In the genomic region with DNA sequence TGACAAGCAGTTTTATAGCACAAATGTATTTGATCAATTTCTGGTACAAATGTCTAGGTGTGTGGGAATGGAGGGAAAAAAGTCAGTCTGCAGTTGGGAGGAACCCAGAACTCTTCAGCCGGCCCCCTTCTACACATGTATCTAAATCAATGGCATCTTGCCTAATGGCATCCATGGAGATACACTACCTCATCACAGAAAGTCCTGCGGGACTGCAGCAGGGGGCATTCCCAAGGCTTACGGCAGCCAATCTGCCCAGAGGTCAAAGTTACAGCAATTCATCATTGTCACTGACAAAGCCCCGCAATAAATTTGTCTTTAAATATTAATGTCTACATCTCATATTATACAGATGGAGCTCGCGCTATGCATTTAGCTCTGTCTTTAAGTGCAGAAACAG, we compare ENCODE assay signal across 23 mouse cellular contexts.
A peak's percentile ranks its signal among the peaks of the same experiment; 100 is the strongest.
DNase-seq lines count a peak whose midpoint lies in the region; ATAC-seq lines count a peak whose summit lies in the region.
"Had no signal": no experiment of that assay in that cellular context is flagged by ENCODE, and none has a peak within 500 bp of the region (broad histone marks: within the 10 kb centered on the region; RNA-seq: fewer than 3 reads in every experiment).

No protein-coding gene starts in this region.

- no peaks in the 10 kb centered on the region for H3K36me3 ChIP-seq in intestine, embryonic 14.5 days (ENCODE audit: control insufficient read depth, insufficient read depth, low read length)
- no peaks in the 10 kb centered on the region for H3K36me3 ChIP-seq in intestine, embryonic 16.5 days (ENCODE audit: control insufficient read depth, insufficient read depth, low read length)
- no peaks in the 10 kb centered on the region for H3K36me3 ChIP-seq in hindbrain, embryonic 14.5 days (replicated peaks; ENCODE audit: control insufficient read depth, insufficient read depth)
- H3K36me3 ChIP-seq in neural tube, embryonic 13.5 days = no peaks in the 10 kb centered on the region
- no peaks in the 10 kb centered on the region for H3K36me3 ChIP-seq in forebrain, embryonic 15.5 days
- H3K36me3 ChIP-seq: G1E; heart, embryonic 15.5 days; kidney, embryonic 15.5 days; stomach, embryonic 15.5 days had no signal

- 0 out of 2 replicates have a peak, but pooled peaks have one; percentile 60 for ATAC-seq in intestine, embryonic 14.5 days (replicated peaks; ENCODE audit: low FRiP score, low TSS enrichment, low read depth)
- ATAC-seq in intestine, embryonic 16.5 days = no peak
- ATAC-seq in hindbrain, embryonic 14.5 days (ENCODE audit: low FRiP score) = 0 out of 2 replicates have a peak, but pooled peaks have one; percentile 51
- ATAC-seq in neural tube, embryonic 13.5 days (ENCODE audit: low read depth) = peak; percentile 69
- ATAC-seq in forebrain, embryonic 15.5 days (replicated peaks) = no peak

- 36% methylated on average over 6 of the region's 6 CpGs for WGBS in intestine, embryonic 14.5 days
- WGBS in intestine, embryonic 16.5 days = 35% methylated on average over 6 of the region's 6 CpGs
- WGBS in hindbrain, embryonic 14.5 days = 34% methylated on average over 6 of the region's 6 CpGs
- 35% methylated on average over 6 of the region's 6 CpGs for WGBS in neural tube, embryonic 13.5 days
- WGBS in forebrain, embryonic 15.5 days = 80% methylated on average over 6 of the region's 6 CpGs

- H3K27ac ChIP-seq in intestine, embryonic 14.5 days (ENCODE audit: low read depth) = no peak overlapping the region
- H3K27ac ChIP-seq in intestine, embryonic 16.5 days (ENCODE audit: low read length) = no peak overlapping the region
- no peak overlapping the region for H3K27ac ChIP-seq in hindbrain, embryonic 14.5 days
- no peak overlapping the region for H3K27ac ChIP-seq in neural tube, embryonic 13.5 days (replicated peaks)
- no peak overlapping the region for H3K27ac ChIP-seq in forebrain, embryonic 15.5 days (replicated peaks)
- H3K27ac ChIP-seq: heart, embryonic 15.5 days; kidney, embryonic 15.5 days; left cerebral cortex, adult 2 months; stomach, embryonic 15.5 days had no signal

- H3K9ac ChIP-seq in intestine, embryonic 14.5 days (ENCODE audit: low read length) = no peak overlapping the region
- H3K9ac ChIP-seq in intestine, embryonic 16.5 days (ENCODE audit: low read depth, low read length) = no peak overlapping the region
- no peak overlapping the region for H3K9ac ChIP-seq in hindbrain, embryonic 14.5 days
- no peak overlapping the region for H3K9ac ChIP-seq in neural tube, embryonic 13.5 days
- H3K9ac ChIP-seq in forebrain, embryonic 15.5 days (replicated peaks) = no peak overlapping the region
- H3K9ac ChIP-seq: heart, embryonic 15.5 days; kidney, embryonic 15.5 days; stomach, embryonic 15.5 days had no signal

- H3K4me3 ChIP-seq in intestine, embryonic 14.5 days (ENCODE audit: low read depth, low read length) = no peak overlapping the region
- H3K4me3 ChIP-seq in intestine, embryonic 16.5 days (ENCODE audit: low read length) = no peak overlapping the region
- H3K4me3 ChIP-seq in hindbrain, embryonic 14.5 days (replicated peaks; ENCODE audit: low read length) = no peak overlapping the region
- H3K4me3 ChIP-seq in neural tube, embryonic 13.5 days = no peak overlapping the region
- H3K4me3 ChIP-seq in forebrain, embryonic 15.5 days = no peak overlapping the region
- H3K4me3 ChIP-seq: heart, embryonic 15.5 days; kidney, embryonic 15.5 days; left cerebral cortex, adult 2 months; stomach, embryonic 15.5 days had no signal

- no peak for DNase-seq in intestine, embryonic 14.5 days (ENCODE audit: low spot score)
- peak; percentile 14 for DNase-seq in adipocyte (ENCODE audit: low spot score)
- no peak for DNase-seq in hindbrain, embryonic 14.5 days (ENCODE audit: low spot score)
- no peak for DNase-seq in ovary, adult 18-20 months (ENCODE audit: low spot score)
- DNase-seq: B cell, adult 2 months; cerebellum, adult 8-10 months; gastrocnemius, postnatal 36 days; heart, postnatal 4 days; kidney, adult 11 months; kidney, postnatal 4 days; lung, postnatal 10 days; right cerebral cortex, adult 18-20 months; thymus, postnatal 25 days had no signal

- no peaks in the 10 kb centered on the region for H3K9me3 ChIP-seq in intestine, embryonic 14.5 days (ENCODE audit: control insufficient read depth, low read length)
- no peaks in the 10 kb centered on the region for H3K9me3 ChIP-seq in intestine, embryonic 16.5 days (ENCODE audit: control insufficient read depth, low read length)
- no peaks in the 10 kb centered on the region for H3K9me3 ChIP-seq in hindbrain, embryonic 14.5 days (ENCODE audit: control insufficient read depth, low read length)
- H3K9me3 ChIP-seq in neural tube, embryonic 13.5 days = no peaks in the 10 kb centered on the region
- H3K9me3 ChIP-seq in forebrain, embryonic 15.5 days = no peaks in the 10 kb centered on the region
- H3K9me3 ChIP-seq: G1E; heart, embryonic 15.5 days; kidney, embryonic 15.5 days; stomach, embryonic 15.5 days had no signal

- H3K27me3 ChIP-seq in intestine, embryonic 14.5 days (replicated peaks; ENCODE audit: control insufficient read depth, insufficient read depth, low read length) = no peaks in the 10 kb centered on the region
- H3K27me3 ChIP-seq in intestine, embryonic 16.5 days (replicated peaks; ENCODE audit: control insufficient read depth, insufficient read depth, low read length) = no peaks in the 10 kb centered on the region
- H3K27me3 ChIP-seq in hindbrain, embryonic 14.5 days (ENCODE audit: control insufficient read depth, insufficient read depth, low read length) = no peaks in the 10 kb centered on the region
- H3K27me3 ChIP-seq in neural tube, embryonic 13.5 days = no peaks in the 10 kb centered on the region
- no peaks in the 10 kb centered on the region for H3K27me3 ChIP-seq in forebrain, embryonic 15.5 days
- H3K27me3 ChIP-seq: CH12.LX; heart, embryonic 15.5 days; kidney, embryonic 15.5 days; stomach, embryonic 15.5 days had no signal

- H3K4me1 ChIP-seq in intestine, embryonic 14.5 days (replicated peaks; ENCODE audit: control insufficient read depth, insufficient read depth, low read length) = no peaks in the 10 kb centered on the region
- H3K4me1 ChIP-seq in intestine, embryonic 16.5 days (ENCODE audit: control insufficient read depth, insufficient read depth, low read length) = peaks cover 7% of the 10 kb centered on the region; the same call in 1 of the 2 replicates
- H3K4me1 ChIP-seq in hindbrain, embryonic 14.5 days (replicated peaks; ENCODE audit: control insufficient read depth, insufficient read depth, low read length) = no peaks in the 10 kb centered on the region; the same call in 1 of the 2 replicates
- H3K4me1 ChIP-seq in neural tube, embryonic 13.5 days (replicated peaks) = peaks cover 12% of the 10 kb centered on the region
- H3K4me1 ChIP-seq in forebrain, embryonic 15.5 days = no peaks in the 10 kb centered on the region

- no peak overlapping the region for H3K4me2 ChIP-seq in intestine, embryonic 14.5 days (ENCODE audit: low read length)
- no peak overlapping the region for H3K4me2 ChIP-seq in intestine, embryonic 16.5 days (ENCODE audit: low read depth, low read length)
- no peak overlapping the region for H3K4me2 ChIP-seq in hindbrain, embryonic 14.5 days (replicated peaks)
- no peak overlapping the region for H3K4me2 ChIP-seq in neural tube, embryonic 13.5 days
- no peak overlapping the region for H3K4me2 ChIP-seq in forebrain, embryonic 15.5 days (replicated peaks)
- H3K4me2 ChIP-seq: heart, embryonic 15.5 days; kidney, embryonic 15.5 days; midbrain, embryonic 11.5 days; stomach, embryonic 15.5 days had no signal

Comparison
In these comparisons a context has a peak if more than half of its experiments do, and no peak if none do; other contexts are left out.
1. ATAC-seq: peak in intestine, embryonic 14.5 days (single experiment), hindbrain, embryonic 14.5 days (single experiment) and neural tube, embryonic 13.5 days (single experiment); none in intestine, embryonic 16.5 days (single experiment) and forebrain, embryonic 15.5 days (single experiment).